Mouse (Mus musculus) cerebellum, postnatal 10 days (tissue): ENCODE results near the gene Arhgap45.
"Not testable (repeated sequence)": the region's sequence is repeated elsewhere in the genome, so short reads cannot be mapped to it uniquely, and the experiment has no call there.

Experiments used
- DNase-seq, 2 experiments: peaks; one replicate each; pipeline ENCODE4 v3.0.0; 2021; ENCODE audit warnings: mixed read lengths in 2 of 2

Arhgap45 gene

DNA sequence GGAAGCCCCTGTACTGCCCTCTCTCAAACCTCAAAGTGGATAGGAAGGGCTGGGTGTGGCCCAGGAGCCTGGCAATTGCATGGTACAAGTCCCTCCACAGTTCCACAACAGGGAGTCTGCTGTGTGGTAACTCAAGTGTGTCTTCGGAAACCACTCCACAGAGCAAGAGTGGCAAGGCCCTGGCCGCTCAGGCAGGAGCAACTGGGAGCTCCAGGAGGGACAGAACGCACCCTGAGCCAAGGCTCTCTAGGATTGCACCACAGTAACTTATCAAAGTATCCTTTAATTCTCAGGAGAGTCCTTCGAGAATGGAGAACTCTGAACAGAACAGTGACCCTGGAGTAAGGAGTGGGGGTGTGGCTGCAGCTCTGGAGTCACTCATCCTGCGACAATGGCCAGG is 19.2 kb downstream of the Arhgap45 start:
- no peak for DNase-seq

DNA sequence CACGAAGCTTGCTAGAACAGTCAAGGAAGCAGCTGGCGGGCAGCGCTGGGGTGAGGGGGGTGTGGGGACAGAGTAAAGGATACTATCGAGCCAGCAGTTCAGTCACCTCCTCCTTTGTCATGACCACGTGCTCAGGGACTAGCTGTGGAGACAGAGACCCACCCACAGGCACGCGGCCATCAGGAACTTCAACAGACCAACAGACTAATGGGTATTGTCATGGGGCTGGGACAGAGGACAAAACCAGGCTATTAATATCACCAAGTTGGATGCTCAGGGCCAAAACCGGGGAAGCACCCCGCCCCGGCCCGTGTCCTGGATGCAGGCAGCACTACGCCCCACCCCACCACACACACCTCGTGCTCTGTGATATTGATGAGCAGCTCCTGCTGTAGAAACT is 20.4 kb downstream of the Arhgap45 start:
- no peak for DNase-seq

DNA sequence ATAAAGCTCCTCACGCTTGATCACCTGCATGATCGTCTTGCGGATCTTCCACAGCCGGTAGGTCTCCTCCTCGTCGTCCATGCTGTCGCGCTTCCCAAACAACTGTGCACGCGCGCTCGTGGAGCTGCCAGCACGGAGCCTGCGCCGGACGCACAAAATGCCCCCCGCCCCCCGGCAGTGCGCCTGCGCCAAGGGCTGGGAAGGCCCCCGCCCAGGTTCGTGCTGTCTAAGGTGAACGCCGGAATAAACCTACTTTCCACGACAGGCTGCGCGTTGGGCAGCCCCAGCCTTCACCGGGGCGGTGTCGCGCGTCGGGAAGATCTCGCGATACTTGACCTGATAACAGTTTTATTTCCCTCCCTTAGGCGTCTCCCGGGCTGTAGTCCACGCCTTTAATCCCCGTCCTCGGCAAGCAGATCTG is 23.1 kb downstream of the Arhgap45 start, which contains the start of gene Polr2e:
Polr2e (minus strand) TSS at position 237 of the 421 bp plus-strand sequence.
- peak; percentile 97 to 99 for DNase-seq

DNA sequence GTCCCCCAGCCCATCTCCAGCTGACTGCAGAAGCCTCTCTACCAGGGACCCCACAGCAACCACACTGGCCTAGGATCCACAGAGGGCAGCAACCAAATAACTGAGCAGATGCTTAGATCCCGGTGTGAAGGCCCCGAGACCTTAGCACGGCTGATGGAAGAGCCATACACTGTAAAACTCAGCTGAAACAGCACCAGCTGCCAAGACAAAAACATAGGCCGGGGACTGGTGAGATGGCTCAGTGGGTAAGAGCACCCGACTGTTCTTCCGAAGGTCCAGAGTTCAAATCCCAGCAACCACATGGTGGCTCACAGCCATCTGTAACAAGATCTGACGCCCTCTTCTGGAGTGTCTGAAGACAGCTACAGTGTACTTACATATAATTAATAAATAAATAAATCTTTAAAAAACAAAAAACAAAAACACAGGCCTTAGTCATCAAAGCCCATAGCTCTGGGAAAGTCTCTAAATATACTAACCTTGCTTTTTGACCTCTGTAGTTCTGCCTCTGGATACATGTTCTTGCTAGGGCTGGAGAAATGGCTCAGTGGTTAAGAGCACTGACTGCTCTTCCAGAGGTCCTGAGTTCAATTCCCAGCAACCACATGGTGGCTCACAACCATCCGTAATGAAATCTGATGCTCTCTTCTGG is 25.1 kb downstream of the Arhgap45 start:
- not testable (repeated sequence) for DNase-seq

DNA sequence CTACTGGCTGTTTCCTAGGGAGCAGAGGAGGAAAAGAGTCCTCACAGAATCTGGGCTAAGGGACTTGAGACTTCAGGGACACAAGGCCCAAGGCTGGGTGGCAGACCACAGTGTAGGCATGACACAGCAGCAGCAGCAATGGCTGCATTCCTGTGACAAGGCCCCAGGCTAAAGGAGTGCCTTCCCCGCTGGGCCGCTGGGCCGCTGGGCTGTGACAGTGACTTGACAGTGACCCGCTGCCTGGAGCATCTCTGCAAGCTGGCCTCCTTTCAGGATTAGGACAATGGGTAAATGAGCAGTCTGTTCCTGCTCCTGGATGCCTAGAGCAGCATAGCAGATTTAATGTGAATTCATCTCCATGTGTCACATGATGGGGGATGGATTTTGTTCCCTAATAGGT is 27.6 kb downstream of the Arhgap45 start:
- DNase-seq: no peak

DNA sequence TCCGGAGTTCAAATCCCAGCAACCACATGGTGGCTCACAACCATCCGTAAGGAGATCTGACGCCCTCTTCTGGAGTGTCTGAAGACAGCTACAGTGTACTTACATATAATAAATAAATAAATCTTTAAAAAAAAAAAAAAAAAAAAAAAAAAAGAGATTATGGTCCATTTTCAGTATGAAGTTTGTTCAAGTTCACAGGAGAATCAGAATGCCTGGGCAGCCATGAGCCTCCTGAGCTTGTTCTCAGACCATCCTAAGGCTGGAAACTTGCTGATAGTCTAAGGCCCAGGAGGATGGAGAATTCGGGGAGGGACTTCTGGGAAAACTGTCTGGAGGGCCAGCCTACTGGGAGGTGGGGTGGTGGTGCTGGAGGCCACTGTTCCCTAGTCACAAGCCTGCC is 28.9 kb downstream of the Arhgap45 start:
- DNase-seq: not testable (repeated sequence)

DNA sequence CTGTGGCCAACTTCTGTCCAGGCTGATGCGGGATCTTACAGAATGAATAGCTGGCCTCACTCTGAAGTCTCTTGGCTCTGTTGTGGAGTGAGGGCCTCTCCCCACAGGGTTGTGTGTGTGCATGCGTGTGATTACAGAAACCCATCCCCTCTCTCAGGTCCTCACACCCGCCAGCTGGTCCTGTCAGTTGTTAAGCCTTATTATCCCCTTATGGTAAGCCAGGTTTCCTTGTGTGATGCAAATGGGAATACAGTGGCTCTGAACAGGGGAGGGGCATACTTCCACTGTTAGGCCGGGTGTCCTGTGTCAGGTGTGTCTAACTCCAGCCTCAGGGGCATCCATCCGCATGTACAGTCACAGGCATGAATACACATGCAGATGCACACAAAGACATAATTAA is 29.3 kb downstream of the Arhgap45 start:
- no peak for DNase-seq

DNA sequence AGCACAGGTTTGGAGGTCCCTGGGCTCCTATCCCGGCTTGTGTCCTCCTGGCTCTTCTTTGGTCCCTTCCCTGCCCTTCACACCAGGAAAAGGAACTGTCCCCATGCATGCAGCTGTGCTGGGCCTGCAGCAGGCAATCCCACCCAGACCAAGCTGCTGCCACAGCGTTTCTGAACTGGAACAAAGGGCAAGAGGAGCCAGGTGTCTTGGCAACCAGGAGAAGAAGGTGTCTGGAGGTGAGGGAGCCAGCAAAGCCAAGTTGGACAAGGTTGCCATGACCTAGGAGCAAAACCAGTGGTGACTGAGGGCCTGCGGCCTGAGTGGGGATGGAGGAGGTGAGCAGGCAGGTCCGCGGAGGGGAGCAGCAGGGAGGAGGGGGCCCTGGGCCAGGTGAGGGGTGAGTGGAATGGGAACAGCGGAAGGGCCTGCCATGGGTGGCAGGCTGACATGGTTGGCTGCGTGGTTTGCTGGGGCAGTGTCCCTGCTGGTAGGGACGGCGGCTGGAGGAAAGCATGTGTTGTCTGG is 30.6 kb downstream of the Arhgap45 start, which contains the start of gene Gpx4:
Gpx4 (plus strand) TSS at position 126 of the 525 bp plus-strand sequence.
- DNase-seq: no peak

DNA sequence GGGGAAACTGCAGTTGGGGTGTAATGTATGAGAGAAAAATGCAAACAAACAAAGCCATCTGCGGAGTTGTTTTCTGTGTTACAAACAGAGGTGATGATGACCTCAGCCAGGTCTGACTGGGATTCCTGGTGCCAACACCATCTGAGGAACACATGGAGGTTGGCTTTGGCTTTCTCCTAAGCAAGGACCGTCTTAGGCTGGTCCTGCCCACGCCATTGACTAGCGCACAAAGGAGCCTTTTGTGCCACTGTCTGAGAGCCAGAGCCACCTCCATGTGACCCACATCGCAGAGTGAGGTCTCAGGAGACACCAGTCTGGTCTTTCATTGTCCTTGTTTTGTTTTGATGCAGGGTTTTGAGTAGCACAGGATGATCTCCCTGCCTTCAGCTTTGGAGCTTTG is 31.9 kb downstream of the Arhgap45 start:
- no peak for DNase-seq

DNA sequence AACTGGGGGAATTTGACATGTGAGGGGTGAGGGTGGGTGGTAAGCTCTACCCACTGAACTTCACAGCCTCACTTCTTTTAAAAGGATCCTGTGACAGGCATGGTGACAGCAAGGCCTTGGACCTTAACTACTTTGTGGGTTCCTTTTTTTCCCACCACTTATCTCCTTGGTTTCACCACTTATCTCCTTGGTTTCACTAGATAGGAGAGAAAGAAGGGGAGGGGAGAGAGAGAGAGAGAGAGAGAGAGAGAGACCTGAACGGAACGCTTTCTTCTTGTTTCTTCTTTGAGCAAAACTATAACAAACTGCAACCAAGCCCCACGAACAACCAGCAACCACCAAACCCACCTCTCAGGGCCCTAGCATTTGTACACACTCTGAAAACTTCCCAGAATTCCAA is 32.4 kb downstream of the Arhgap45 start:
- DNase-seq: no peak

DNA sequence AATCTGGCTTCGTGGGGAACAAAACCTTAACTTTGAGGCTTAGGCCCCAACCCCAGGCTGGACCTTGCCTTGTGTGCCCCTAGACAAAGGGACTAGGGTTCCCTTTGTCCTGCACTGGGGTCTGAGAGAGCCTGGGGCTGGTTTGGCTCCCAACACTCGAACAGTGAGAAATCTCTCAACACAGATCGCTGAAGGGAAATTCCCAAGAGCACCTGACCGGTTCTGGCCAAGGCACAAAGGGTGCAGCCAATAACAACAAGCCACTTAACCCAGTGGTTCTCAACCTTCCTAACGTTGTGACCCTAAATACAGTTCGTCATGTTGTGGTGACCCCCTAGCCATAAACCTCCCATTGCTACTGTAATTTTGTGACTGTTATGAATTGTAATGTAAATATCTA is 33.8 kb downstream of the Arhgap45 start:
- no peak for DNase-seq

DNA sequence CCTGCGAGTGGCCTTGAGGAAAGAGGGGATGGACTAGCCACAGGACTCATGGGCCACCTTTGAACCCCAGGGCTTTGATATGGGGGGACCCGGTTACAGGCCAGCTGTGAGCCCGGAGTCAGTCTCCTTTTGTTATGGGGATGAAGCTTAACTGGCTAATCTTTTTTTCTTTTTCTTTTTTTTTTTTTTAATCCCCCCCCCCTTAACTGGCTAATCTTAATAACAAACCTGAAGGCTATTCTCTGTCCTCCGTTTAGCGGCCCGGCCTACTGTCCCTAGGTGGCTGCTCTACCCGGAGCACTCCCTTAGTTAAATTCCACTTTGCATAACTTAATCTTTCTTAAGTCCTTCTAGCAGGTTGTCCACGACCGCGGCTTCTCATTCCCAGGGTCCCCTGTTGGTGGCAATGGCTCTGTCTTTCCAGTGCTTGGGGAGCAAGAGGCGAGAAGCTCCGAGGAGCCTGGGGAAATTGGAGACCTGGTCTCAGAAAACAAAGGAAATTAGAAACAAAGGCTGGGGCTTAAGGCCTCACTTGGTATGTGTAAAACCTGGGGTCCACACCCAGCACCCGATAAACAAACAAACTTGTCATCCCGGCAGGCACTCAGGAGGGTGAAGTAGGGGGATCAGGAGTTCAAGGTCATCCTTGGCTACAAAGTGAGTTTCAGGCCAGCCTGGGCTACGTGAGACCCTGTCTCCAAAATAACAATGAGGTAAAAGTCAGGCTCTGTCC is 34.6 kb downstream of the Arhgap45 start:
- no peak for DNase-seq

DNA sequence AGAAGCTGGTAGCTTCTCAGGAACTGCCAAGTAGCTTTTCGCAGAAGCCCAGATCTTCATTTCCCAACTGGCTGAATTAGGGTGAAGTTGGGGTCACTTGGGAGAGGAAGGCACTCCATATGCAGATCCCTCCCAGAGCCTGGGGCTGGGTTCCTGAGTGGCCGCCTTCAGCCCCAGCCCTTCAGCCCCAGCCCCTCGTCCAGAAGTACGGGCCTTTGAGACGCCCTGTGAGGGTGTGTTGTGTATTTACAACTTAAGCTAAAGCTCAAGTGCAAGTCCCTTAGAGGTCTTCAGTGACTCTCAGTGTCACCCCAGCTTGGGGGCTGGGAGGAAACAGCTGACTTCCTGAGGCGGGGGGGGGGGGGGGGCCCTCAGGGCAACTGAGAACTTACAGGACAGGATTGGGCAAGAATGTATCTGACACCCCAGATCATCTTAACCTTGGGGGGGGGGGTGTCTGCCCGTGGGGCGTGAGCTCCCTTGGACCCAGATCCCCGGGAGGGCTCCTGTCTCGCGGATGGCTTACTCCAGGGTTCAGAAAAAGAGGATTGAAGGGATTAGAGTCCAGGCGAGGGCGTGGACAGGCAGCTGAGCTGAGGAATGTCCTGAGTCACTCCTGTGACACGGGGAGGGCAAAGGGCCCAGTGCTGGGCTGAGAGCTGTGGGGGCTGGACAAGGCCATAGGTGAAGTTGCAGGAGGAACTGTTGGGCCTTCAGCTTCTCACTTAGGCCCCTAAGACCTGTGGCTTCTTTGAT is 35.3 kb downstream of the Arhgap45 start:
- DNase-seq: no peak

DNA sequence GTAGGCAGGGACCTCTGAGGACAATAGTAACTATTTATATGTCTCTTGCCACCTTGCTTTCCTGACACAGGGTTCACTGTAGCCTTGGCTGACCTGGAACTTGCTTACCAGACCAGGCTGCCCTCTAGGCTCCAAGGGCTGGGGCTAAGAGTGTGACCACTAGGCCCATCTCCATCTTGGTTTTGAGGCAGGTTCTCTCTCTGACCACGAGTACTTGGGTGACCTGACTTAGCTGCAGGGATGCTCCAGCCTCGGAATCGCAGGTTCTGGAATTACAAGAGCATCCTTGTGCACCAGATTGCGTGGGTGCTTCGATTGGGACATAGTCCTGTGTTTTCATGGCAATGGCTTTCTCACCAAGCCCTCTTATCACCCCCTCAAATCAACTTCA is 35.9 kb downstream of the Arhgap45 start:
- DNase-seq: no peak

DNA sequence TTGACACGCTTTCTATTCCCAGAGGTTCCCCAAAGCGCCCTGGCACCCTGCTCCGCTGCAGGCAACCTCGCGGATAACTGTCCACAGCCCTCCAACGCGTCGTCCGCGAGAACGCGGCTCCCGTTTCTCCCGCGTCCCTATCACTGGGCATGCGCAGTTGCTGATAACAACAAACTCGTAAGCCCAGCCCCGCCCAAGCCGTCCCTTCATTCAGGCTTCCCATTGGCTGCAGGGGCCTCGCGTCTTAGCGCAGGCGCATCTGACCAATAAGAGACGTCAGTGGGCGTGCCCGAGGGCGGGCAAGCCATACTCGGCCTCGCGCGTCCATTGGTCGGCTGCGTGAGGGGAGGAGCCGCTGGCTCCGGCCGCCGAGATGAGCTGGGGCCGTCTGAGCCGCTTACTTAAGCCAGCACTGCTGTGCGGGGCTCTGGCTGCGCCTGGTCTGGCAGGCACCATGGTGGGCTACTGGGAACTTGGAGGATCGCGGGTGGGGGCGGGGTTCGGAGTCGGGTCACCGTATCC is 36.9 kb downstream of the Arhgap45 start:
- peak; percentile 99 to 100 for DNase-seq

DNA sequence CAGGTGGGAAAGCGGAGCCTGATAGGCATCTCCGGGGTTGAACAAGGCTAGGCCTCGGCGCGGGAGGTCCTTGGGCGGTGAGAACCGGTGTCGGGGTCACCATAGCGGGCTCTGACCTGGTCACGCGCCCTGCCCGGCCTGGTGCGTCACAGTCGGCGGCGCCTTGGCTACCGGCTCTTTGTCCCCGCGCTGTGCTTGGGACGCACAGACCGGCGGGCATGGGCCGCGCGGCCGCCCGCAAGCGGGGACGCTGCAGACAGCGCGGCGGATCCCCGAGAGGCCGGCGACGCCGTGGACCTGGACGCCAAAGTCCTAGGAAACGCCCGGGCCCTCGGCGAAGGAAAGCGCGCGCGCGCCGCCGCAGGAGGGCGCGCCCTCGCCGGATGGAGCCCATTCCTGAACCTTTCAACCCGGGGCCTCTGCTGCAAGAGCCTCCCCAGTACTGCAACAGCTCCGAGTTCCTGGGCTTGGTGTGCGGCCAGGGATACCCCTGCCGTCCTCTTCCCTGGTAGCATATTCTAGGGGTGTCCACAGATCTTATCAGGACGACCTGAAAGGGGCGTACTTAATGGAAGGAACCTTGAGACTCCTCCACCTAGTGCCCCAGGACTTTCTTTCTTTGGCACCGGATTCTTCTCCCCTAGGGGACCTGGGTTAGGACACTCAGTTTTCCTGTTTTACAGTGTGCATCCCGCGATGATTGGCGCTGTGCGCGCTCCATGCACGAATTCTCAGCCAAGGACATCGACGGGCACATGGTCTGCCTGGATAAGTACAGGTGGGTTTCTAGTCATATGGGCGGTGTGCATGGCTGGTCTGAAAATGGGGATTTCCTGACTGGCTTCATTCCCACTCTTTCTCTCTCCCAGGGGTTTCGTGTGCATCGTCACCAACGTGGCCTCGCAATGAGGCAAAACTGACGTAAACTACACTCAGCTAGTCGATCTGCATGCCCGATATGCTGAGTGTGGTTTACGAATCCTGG is 37.7 kb downstream of the Arhgap45 start:
- DNase-seq: peak; percentile 75 to 77

DNA sequence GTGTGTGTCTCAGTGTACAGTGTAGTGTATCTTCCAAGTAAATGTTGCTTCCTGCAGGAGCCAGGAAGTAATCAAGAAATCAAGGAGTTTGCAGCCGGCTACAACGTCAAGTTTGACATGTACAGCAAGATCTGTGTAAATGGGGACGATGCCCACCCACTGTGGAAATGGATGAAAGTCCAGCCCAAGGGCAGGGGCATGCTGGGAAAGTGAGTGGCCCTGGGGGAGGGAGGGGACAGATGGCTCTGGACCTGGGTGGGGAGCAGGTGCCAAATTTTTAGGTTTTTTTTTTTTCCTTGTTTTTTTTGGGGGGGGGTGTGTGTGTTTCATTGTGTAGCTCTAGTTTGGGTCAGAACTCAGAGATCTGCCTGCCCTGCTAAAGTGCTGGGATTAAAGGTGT is 38.5 kb downstream of the Arhgap45 start:
- peak; percentile 58 to 69 for DNase-seq

DNA sequence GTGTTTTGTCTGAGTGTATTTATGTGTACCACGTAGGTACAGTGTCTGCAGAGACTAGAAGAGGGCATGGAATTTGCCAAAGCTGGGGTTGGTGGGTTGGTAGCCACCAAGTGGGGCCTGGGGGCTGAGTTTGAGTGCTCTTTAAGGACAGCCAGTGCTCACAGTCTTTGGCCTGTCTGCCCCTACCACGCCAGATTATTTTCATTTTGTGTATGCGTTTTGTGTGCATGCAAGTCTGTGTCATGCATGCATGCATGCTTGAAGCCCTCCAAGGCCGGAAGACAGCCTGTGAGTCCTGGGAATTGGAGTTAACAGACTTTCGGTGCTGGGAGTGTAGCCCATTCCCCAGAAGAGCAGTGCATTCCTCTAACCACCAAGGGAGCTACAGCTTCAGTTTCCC is 38.9 kb downstream of the Arhgap45 start:
- no peak for DNase-seq

DNA sequence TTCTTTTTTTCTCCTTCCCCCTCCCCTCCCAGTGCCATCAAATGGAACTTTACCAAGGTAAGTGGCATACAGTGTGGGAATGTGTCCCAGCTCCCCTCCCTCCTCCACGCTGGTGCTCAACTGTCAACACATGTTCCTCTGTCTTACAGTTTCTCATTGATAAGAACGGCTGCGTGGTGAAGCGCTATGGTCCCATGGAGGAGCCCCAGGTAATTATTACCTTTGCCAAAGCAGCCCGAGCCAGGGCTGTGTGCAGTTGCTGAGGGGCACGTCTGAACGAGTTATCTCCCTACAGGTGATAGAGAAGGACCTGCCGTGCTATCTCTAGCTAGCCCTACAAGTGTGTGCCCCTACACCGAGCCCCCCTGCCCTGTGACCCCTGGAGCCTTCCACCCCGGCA is 39.4 kb downstream of the Arhgap45 start:
- no peak for DNase-seq

DNA sequence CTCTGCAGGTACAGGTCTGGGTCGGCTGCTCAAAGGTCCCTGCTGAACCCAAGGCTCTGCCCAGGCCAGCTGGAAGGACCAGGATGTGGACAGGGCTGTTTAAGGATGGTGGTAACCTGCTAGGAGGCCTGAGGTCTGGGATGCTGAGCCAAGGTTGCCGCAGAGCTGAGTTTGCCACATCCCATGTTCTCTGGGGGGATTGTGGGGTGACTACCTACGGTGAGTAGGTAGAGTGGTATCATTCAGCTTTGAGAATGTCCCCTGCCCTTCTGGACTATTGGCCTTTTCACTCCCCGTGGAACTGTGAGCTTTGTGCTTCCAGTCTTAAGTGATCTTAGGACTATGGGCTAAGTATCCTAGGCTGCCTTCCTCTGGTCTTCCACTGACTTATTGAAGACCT is 40.1 kb downstream of the Arhgap45 start:
- no peak for DNase-seq

DNA sequence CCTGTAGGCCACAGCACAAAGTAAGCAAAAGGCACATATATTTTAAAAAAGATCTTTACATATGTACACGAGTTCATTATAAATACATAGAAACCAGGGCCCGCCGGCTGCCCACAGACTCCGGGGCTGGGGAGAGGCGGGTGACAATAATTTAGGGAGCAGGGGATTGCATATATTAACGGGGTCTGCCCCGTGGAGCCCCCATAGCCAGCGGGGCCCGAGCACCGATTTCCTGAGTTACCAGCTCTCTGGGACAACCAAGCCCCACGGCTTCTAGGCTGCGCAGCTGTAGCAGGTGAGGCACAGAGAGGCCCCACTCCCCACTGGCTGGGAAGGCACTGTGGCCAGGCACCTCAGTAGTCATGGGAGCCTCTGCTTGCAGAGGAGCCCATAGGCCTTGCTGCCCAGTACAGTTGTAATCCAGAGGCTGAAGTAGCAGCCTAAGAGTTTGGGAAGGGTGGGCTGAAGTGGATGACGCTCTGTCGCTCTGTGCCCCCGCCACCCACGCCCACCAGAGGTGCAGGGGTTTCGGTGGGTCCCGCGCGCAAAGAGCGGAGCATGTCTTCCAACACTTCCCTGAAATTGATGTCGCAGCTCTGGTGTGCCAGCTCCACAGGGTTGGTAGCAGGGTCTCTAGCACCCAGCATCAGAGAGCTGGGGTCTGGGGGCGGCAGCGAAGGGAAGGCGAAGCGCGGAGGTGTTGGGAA is 40.7 kb downstream of the Arhgap45 start:
- DNase-seq: no peak
